Mouse (Mus musculus) CH12.LX (cell line): Measurements from ENCODE around the gene Creb5. TPM values are rescaled to one million over a fixed set of nuclear protein-coding genes. Genes with fewer than 3 reads are reported as not detected.
A peak's percentile ranks its signal among the peaks of the same experiment; 100 is the strongest.

Experiments used
- DNase-seq: peaks from one replicate; pipeline ENCODE4 v3.0.0-alpha.2; 2013; ENCODE audit errors: extremely low read depth
- H3K27ac ChIP-seq: 2 replicates; pipeline ENCODE4 v1.5.1; 2012; ENCODE audit warnings: low read depth, mild to moderate bottlenecking, control low read depth, moderate library complexity; ENCODE audit not compliant: insufficient read depth
- H3K27me3 ChIP-seq: replicated peaks from 2 replicates; pipeline ENCODE3; 2012; ENCODE audit warnings: inconsistent platforms
- H3K36me3 ChIP-seq, 2 experiments: replicated peaks in 1 of 2; 2 replicates each; pipeline versions ENCODE3 to v1.6.1; 2012; ENCODE audit warnings: inconsistent platforms in 1 of 2, low read length in 1 of 2, mild to moderate bottlenecking in 1 of 2, mixed read lengths in 1 of 2, moderate library complexity in 1 of 2; ENCODE audit not compliant: control insufficient read depth in 1 of 2, insufficient read depth in 1 of 2
- H3K4me1 ChIP-seq, 2 experiments: 2 replicates each; pipeline ENCODE4 v1.6.1; 2012; ENCODE audit warnings: inconsistent platforms in 1 of 2, moderate library complexity in 1 of 2; ENCODE audit not compliant: insufficient read depth in 2 of 2, control insufficient read depth in 1 of 2
- H3K4me2 ChIP-seq: 2 replicates; pipeline ENCODE4 v1.6.1; 2012; ENCODE audit warnings: low read depth, mild to moderate bottlenecking, control low read depth; ENCODE audit not compliant: poor library complexity, insufficient read depth, severe bottlenecking
- H3K4me3 ChIP-seq, 3 experiments: fragments of 150-350 bp in 1 of 3; sonication (generic) in 1 of 3; replicated peaks in 1 of 3; 2 replicates each; pipeline versions ENCODE3 to v1.5.1; 2011 to 2012; ENCODE audit warnings: low read depth in 2 of 3, low read length in 2 of 3, mild to moderate bottlenecking in 2 of 3, moderate library complexity in 2 of 3, control low read depth in 1 of 3, improper control_type of control experiment in 1 of 3, inconsistent platforms in 1 of 3, mixed read lengths in 1 of 3; ENCODE audit not compliant: poor library complexity in 1 of 3
- H3K79me2 ChIP-seq: replicated peaks from 2 replicates; pipeline ENCODE4 v1.6.1; 2012; ENCODE audit warnings: mild to moderate bottlenecking, moderate library complexity; ENCODE audit not compliant: control insufficient read depth, poor library complexity, insufficient read depth, severe bottlenecking; ENCODE audit errors: extremely low read depth
- H3K9ac ChIP-seq: 2 replicates; pipeline ENCODE4 v1.6.1; 2012; ENCODE audit warnings: low read depth, mild to moderate bottlenecking, control low read depth, moderate library complexity; ENCODE audit not compliant: insufficient read depth
- H3K9me3 ChIP-seq: replicated peaks from 2 replicates; pipeline ENCODE3; 2012; ENCODE audit warnings: low read length, inconsistent platforms, mixed read lengths
- BHLHE40 ChIP-seq: IDR thresholded peaks from 2 replicates; pipeline ENCODE4 v1.6.1; 2011; ENCODE audit warnings: mild to moderate bottlenecking, low read depth, low read length, improper control_type of control experiment
- CHD2 ChIP-seq: IDR thresholded peaks from 2 replicates; pipeline ENCODE4 v1.6.1; 2011; ENCODE audit warnings: low read length, improper control_type of control experiment
- CTCF ChIP-seq, 2 experiments: IDR thresholded peaks in 1 of 2; conservative IDR thresholded peaks in 1 of 2; 2 replicates each; pipeline ENCODE4 v1.5.1; 2011 to 2012; ENCODE audit warnings: low read depth in 2 of 2, low read length in 2 of 2, improper control_type of control experiment in 1 of 2, inconsistent platforms in 1 of 2, mild to moderate bottlenecking in 1 of 2, moderate library complexity in 1 of 2
- EP300 ChIP-seq: IDR thresholded peaks from 2 replicates; pipeline ENCODE4 v1.6.1; 2011; ENCODE audit warnings: low read length, improper control_type of control experiment
- ETS1 ChIP-seq: conservative IDR thresholded peaks from 2 replicates; pipeline ENCODE4 v1.6.1; 2012; ENCODE audit warnings: low read depth, mild to moderate bottlenecking, inconsistent platforms, low read length, improper control_type of control experiment, moderate library complexity
- GABPA ChIP-seq: IDR thresholded peaks from 2 replicates; pipeline ENCODE4 v1.6.1; 2012; ENCODE audit warnings: low read depth, low read length, improper control_type of control experiment, inconsistent platforms; ENCODE audit not compliant: insufficient replicate concordance
- HCFC1 ChIP-seq: IDR thresholded peaks from 2 replicates; pipeline ENCODE4 v1.6.1; 2012; ENCODE audit warnings: low read depth, mild to moderate bottlenecking, inconsistent platforms, low read length, improper control_type of control experiment
- IRF4 ChIP-seq: IDR thresholded peaks from 2 replicates; pipeline ENCODE4 v1.6.1; 2014; ENCODE audit warnings: low read depth, mild to moderate bottlenecking, inconsistent platforms, low read length, improper control_type of control experiment
- JUN ChIP-seq: IDR thresholded peaks from 2 replicates; pipeline ENCODE4 v1.6.1; 2011; ENCODE audit warnings: low read depth, mild to moderate bottlenecking, low read length, improper control_type of control experiment, moderate library complexity; ENCODE audit not compliant: insufficient read depth
- KAT2A ChIP-seq: IDR thresholded peaks from 2 replicates; pipeline ENCODE4 v1.6.1; 2012; ENCODE audit warnings: low read length, improper control_type of control experiment, inconsistent platforms; ENCODE audit not compliant: insufficient replicate concordance
- MAX ChIP-seq: IDR thresholded peaks from 2 replicates; pipeline ENCODE4 v1.6.1; 2011; ENCODE audit warnings: low read length, improper control_type of control experiment
- MEF2A ChIP-seq: IDR thresholded peaks from 2 replicates; pipeline ENCODE4 v1.6.1; 2014; ENCODE audit warnings: low read depth, mild to moderate bottlenecking, inconsistent platforms, low read length, improper control_type of control experiment, borderline replicate concordance
- RAD21 ChIP-seq: IDR thresholded peaks from 2 replicates; pipeline ENCODE4 v1.6.1; 2011; ENCODE audit warnings: low read depth, mild to moderate bottlenecking, low read length, improper control_type of control experiment, moderate library complexity
- RCOR1 ChIP-seq: conservative IDR thresholded peaks from 2 replicates; pipeline ENCODE4 v1.6.1; 2012; ENCODE audit warnings: low read depth, mild to moderate bottlenecking, inconsistent platforms, low read length, improper control_type of control experiment
- SMC3 ChIP-seq: IDR thresholded peaks from 2 replicates; pipeline ENCODE4 v1.6.1; 2011; ENCODE audit warnings: low read depth, low read length, improper control_type of control experiment
- TBP ChIP-seq: conservative IDR thresholded peaks from 2 replicates; pipeline ENCODE4 v1.6.1; 2011; ENCODE audit warnings: low read depth, low read length, improper control_type of control experiment
- USF1 ChIP-seq: IDR thresholded peaks from 2 replicates; pipeline ENCODE4 v1.6.1; 2014; ENCODE audit warnings: low read depth, mild to moderate bottlenecking, inconsistent platforms, low read length, improper control_type of control experiment
- dilution Hi-C: fragments of 300-500 bp; cut with MboI; formaldehyde crosslinking; loops from 2 replicates; pipeline ENCODE4 v1.14.3; 2020; ENCODE audit warnings: low sequenced_read_pairs; ENCODE audit not compliant: extremely low pct_unique_long_range_greater_than_20kb, extremely low pct_ligation_motif_present
- in situ Hi-C: fragments of 300-500 bp; cut with MboI; formaldehyde crosslinking; loops from 3 replicates; pipeline ENCODE4 v1.14.3; 2019; ENCODE audit warnings: low sequenced_read_pairs, low pct_ligation_motif_present, low pct_unique_long_range_greater_than_20kb, mixed read lengths
- polyA plus RNA-seq: library from polyadenylated mRNA; unstranded; fragments of >175 nt; gene quantifications from 2 replicates; pipeline ENCODE4 v1.2.1, GENCODE M21; 2012; ENCODE audit warnings: low read depth; ENCODE audit not compliant: insufficient read length
- total RNA-seq, 2 experiments: library from RNA; depleted of rRNA; stranded (reverse); fragments of 300-350 nt in 1 of 2; fragments of >200 nt in 1 of 2; gene quantifications; 2 replicates each; pipeline ENCODE4 v1.2.3; 2012 to 2014

Gene Creb5
- total and polyA plus RNA-seq, 3 experiments, result 0.68 to 2.1 (median 0.86) TPM

DNA sequence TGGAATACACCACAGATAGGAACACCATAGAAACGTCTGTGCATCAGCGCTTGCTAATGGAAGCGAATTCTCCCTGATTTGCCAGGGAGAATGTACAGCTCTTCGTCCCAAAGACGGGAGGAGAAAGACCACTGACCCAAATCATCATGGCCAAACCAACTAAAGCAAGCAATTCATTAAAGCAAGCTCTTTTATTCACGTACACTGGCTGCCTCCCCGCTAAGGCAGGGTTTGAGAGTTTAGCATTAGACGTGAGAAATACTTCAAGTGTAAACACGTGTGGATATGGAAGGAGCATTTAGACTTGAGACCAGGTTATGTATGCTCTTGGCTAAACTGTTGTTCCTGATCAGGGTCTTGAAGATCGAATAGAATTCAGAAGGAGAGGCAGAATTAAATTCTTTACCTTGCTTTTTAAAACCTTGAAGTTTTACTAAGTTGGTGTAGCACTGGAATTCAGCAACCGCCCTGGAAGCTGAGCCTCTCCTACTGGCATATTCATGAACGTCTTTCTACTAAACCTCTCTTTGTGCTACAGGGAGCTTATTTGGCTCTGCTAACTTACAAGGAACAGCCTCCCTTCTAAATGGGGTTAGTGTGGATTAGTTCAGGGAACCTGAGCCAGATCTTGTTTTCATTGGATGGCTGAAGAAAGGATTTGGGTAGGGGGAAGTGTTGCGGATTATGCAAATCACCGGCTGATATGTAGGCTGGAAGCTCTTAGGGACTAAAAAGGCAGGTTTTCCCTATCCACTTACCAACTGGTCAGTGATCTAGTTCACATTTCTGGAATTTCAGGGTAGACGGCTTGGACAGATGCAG lies 337.6 kb downstream of the Creb5 start:
- no peak overlapping the region for H3K9ac ChIP-seq
- H3K4me3 ChIP-seq, result no peak overlapping the region
- no peak overlapping the region for H3K27ac ChIP-seq
- H3K36me3 ChIP-seq, result no peaks in the 10 kb centered on the region
- no peak for DNase-seq
- H3K79me2 ChIP-seq, result no peaks in the 10 kb centered on the region
- H3K27me3 ChIP-seq, result no peaks in the 10 kb centered on the region
- TF ChIP-seq RAD21, result no peak
- TF ChIP-seq TBP, result no peak
- no peak for TF ChIP-seq CTCF (conservative IDR thresholded peaks at IDR 0.05 in 1 of 2, IDR thresholded peaks at IDR 0.05 in 1 of 2; ENCODE audit: low read depth in 2 of 2, low read length in 2 of 2)
- TF ChIP-seq BHLHE40, result no peak
- TF ChIP-seq IRF4, result no peak
- no peak for TF ChIP-seq CHD2
- TF ChIP-seq USF1, result no peak
- TF ChIP-seq JUN, result no peak
- no peak for TF ChIP-seq GABPA
- TF ChIP-seq MAX, result no peak
- no peak for TF ChIP-seq KAT2A
- TF ChIP-seq ETS1, result no peak
- TF ChIP-seq HCFC1, result no peak
- TF ChIP-seq SMC3, result no peak
- in situ Hi-C loops (loop anchor here (25.0 kb wide), 1 partner anchor 112 kb away; no protein-coding TSS in a partner anchor), dilution Hi-C loops (no loop called here)
- peaks cover 7 to 23% of the 10 kb centered on the region in 2 experiments; a peak in 3 of 4 replicates for H3K4me1 ChIP-seq
- H3K9me3 ChIP-seq, result no peaks in the 10 kb centered on the region
- H3K4me2 ChIP-seq, result no peak overlapping the region

DNA sequence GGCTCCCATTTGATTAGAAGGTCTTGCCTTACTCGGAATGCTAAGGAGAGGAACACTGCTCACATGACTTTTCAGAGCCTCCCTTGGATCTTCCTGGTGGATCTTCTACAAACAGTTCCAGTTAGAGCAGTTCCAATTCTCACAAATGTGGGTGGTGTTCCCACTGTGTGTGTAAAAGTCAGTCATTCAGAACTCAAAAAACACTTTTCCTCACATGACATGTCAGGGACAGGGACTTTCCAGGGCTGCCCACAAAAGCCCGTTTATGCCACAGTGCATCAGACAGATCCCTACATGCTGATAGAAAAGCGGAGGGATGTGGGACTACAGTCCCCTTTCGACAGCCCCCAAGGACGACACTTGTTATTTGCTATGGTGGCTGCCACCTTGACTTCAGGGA lies 339.0 kb downstream of the Creb5 start:
- no peak overlapping the region for H3K27ac ChIP-seq
- H3K79me2 ChIP-seq, result no peaks in the 10 kb centered on the region
- dilution Hi-C loops (no loop called here), in situ Hi-C loops (loop anchor here (25.0 kb wide), 1 partner anchor 114 kb away; no protein-coding TSS in a partner anchor)
- TF ChIP-seq MEF2A (0 out of 2 replicates have a peak, but pooled peaks have one; percentile 22), RCOR1 (no peak), IRF4 (0 out of 2 replicates have a peak, but pooled peaks have one; percentile 45), BHLHE40 (peak; percentile 86), CHD2 (no peak), ETS1 (peak; percentile 61), EP300 (peak; percentile 50)
- no peaks in the 10 kb centered on the region for H3K27me3 ChIP-seq
- H3K4me3 ChIP-seq, result no peak overlapping the region
- H3K4me1 ChIP-seq, result peaks cover 7 to 23% of the 10 kb centered on the region in 2 experiments; a peak in 3 of 4 replicates
- H3K9me3 ChIP-seq, result no peaks in the 10 kb centered on the region
- H3K36me3 ChIP-seq, result no peaks in the 10 kb centered on the region
- H3K4me2 ChIP-seq, result no peak overlapping the region
- no peak for DNase-seq
- H3K9ac ChIP-seq, result no peak overlapping the region
